Mouse (Mus musculus) stomach, adult 2 months (tissue): Measurements from ENCODE around the gene Pla2g4f. TPM values are rescaled to one million over a fixed set of nuclear protein-coding genes. Genes with fewer than 3 reads are reported as not detected.

Experiments used
- polyA plus RNA-seq: library from polyadenylated mRNA; depleted of rRNA; stranded (reverse); fragments of >200 nt; gene quantifications from 2 replicates; pipeline ENCODE4 v1.2.3, GENCODE M21; 2012; rRNA removed

The Pla2g4f gene
- 13.5 and 14.7 TPM in 2 replicates for polyA plus RNA-seq

DNA sequence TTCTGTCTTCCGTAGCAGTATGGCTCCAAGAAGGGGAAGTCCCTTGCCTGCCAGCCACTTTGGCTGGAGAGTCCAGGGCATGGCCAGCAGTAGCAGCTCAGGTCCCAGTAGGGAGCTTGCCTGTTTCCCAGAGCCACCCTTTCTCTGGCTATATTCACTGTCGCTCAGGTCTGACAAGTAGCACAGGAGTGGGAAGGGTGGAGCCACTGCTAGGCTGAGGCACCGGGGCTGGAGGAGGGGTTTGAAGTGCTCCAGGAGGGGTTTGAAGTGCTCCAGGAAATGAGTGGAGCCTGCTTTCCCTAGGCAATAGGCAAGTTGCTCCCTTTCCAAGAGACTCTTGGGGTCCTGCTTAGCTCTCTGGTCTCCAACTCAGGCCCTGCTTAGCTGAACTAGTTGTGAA is at the start of gene Pla2g4f:
TSS of gene Pla2g4f (minus strand) at position 190 of the 400 bp plus-strand sequence.

GRCm38 (mm10) chr2:120352682-120353646 is 39.0 kb upstream of the Pla2g4f start, which contains the start of gene Vps39:
TSS of gene Vps39 (minus strand) at chr2:120353137.

DNA sequence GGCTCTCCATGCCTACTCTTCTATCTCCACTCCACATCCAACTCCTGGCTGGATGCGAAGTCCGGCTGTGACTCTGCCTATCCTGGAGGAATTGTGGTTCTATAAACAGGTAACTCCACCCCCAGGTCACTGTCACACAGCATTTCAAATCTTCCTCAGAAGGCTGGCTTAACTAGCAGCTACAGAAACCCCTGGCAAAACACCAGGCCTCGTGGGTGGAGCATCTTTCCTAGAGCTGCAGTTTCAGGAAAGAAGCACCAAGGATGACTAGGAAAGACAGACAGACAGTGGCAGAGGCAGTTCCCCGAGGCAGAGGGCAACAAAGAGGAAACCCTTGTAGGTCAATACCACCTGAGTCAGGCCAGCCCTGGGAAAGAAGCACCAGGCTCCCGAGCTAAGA is 25.0 kb downstream of the Pla2g4f start, which contains the start of gene Pla2g4d:
TSS of gene Pla2g4d (minus strand) at position 203 of the 400 bp plus-strand sequence.

Other genes with a start within 250 kb of the Pla2g4f start
- 14.9 and 19.6 TPM in 2 replicates for gene Ehd4, start 159.6 kb downstream of the Pla2g4f start, polyA plus RNA-seq
- 7.1 and 7.2 TPM in 2 replicates for gene Pla2g4e, start 68.8 kb downstream of the Pla2g4f start, polyA plus RNA-seq
- 1.5 and 2.2 TPM in 2 replicates for gene Pla2g4d, start 25.0 kb downstream of the Pla2g4f start, polyA plus RNA-seq
- gene Vps39, start 39.0 kb upstream of the Pla2g4f start, polyA plus RNA-seq: 3.7 and 8.4 TPM in 2 replicates
- 1.6 and 2.9 TPM in 2 replicates for gene Ganc, start 89.7 kb upstream of the Pla2g4f start, polyA plus RNA-seq
- gene Tmem87a, start 89.9 kb upstream of the Pla2g4f start, polyA plus RNA-seq: 1.6 and 3.5 TPM in 2 replicates
- 0.23 and 0.81 TPM in 2 replicates for gene Capn3, start 141.9 kb upstream of the Pla2g4f start, polyA plus RNA-seq
- 12.9 and 19.0 TPM in 2 replicates for gene Zfp106, start 249.7 kb upstream of the Pla2g4f start, polyA plus RNA-seq